Mouse (Mus musculus) hindbrain, embryonic 13.5 days (tissue): ENCODE results near the gene Acad10. TPM values are rescaled to one million over a fixed set of nuclear protein-coding genes. Genes with fewer than 3 reads are reported as not detected.
A peak's percentile ranks its signal among the peaks of the same experiment; 100 is the strongest.
"Not testable (repeated sequence)": the region's sequence is repeated elsewhere in the genome, so short reads cannot be mapped to it uniquely, and the experiment has no call there.

Experiments used
- ATAC-seq: fragments of 200-750 bp; cut with Nextera tagmentation; 2 replicates; pipeline ENCODE4 v1.8.0; 2017; ENCODE audit warnings: moderate TSS enrichment; ENCODE audit not compliant: low FRiP score
- H3K27ac ChIP-seq: fragments of 300-500 bp; sonication (generic); 2 replicates; pipeline ENCODE4 v1.5.1; 2015; ENCODE audit warnings: inconsistent platforms, mild to moderate bottlenecking, moderate library complexity
- H3K27me3 ChIP-seq: fragments of 300-500 bp; sonication (generic); 2 replicates; pipeline ENCODE4 v1.6.1; 2015; ENCODE audit warnings: mild to moderate bottlenecking, inconsistent platforms
- H3K36me3 ChIP-seq: fragments of 300-500 bp; sonication (generic); 2 replicates; pipeline ENCODE4 v1.6.1; 2015; ENCODE audit warnings: mild to moderate bottlenecking, inconsistent platforms
- H3K4me1 ChIP-seq: fragments of 300-500 bp; sonication (generic); replicated peaks from 2 replicates; pipeline ENCODE4 v1.6.1; 2015; ENCODE audit warnings: inconsistent platforms
- H3K4me2 ChIP-seq: fragments of 300-500 bp; sonication (generic); 2 replicates; pipeline ENCODE4 v1.6.1; 2015; ENCODE audit warnings: inconsistent platforms, mild to moderate bottlenecking, moderate library complexity
- H3K4me3 ChIP-seq: fragments of 300-500 bp; sonication (generic); 2 replicates; pipeline ENCODE4 v1.5.1; 2015; ENCODE audit warnings: mild to moderate bottlenecking, inconsistent platforms
- H3K9ac ChIP-seq: fragments of 300-500 bp; sonication (generic); 2 replicates; pipeline ENCODE4 v1.6.1; 2015; ENCODE audit warnings: mild to moderate bottlenecking, inconsistent platforms
- H3K9me3 ChIP-seq: fragments of 300-500 bp; sonication (generic); 2 replicates; pipeline ENCODE4 v1.6.1; 2016; ENCODE audit warnings: inconsistent platforms
- WGBS: fragments of 180-500 bp; shearing (Covaris S2); methylation state at CpG from one replicate; pipeline ENCODE4 v1.1.7; 2015; 5-methylcytosine and 5-hydroxymethylcytosine counted together
- polyA plus RNA-seq: library from polyadenylated mRNA; unstranded; fragments of >200 nt; fragmentation: Nextera tagmentation; extraction: Ambion mirVana; gene quantifications from 2 replicates; pipeline ENCODE4 v1.2.1, GENCODE M21; 2015

Gene Acad10
- polyA plus RNA-seq, 1 experiment from 2014 or later, result 1.9 TPM

DNA sequence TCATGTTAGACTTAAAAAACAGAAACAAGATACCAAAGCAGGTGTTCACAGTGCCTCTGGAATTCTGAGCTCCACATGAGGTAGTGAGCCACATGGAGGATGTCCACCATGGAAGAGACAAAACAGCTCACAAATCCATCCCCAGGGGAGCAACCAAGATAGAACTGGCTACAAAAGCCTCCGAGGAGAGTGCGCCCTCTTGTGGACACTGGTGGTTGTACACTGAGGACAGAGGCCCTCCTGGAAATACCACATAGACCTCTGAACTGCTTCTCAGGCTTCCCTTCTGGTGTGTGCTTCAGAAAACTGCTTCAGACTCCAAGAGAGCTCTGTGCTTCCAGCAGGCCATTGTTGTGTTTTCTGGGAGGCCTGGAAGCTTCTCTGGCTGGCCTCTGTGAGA lies 54.2 kb downstream of the Acad10 start:
- no peak for ATAC-seq
- no peak overlapping the region for H3K9ac ChIP-seq
- 2% methylated on average over 2 of the region's 2 CpGs for WGBS
- no peaks in the 10 kb centered on the region for H3K27me3 ChIP-seq
- no peak overlapping the region for H3K4me3 ChIP-seq
- H3K36me3 ChIP-seq, result no peaks in the 10 kb centered on the region
- no peak overlapping the region for H3K27ac ChIP-seq
- H3K4me1 ChIP-seq, result 0 out of 2 replicates have a peak, but pooled peaks cover 4% of the 10 kb centered on the region
- H3K9me3 ChIP-seq, result no peaks in the 10 kb centered on the region
- H3K4me2 ChIP-seq, result no peak overlapping the region

DNA sequence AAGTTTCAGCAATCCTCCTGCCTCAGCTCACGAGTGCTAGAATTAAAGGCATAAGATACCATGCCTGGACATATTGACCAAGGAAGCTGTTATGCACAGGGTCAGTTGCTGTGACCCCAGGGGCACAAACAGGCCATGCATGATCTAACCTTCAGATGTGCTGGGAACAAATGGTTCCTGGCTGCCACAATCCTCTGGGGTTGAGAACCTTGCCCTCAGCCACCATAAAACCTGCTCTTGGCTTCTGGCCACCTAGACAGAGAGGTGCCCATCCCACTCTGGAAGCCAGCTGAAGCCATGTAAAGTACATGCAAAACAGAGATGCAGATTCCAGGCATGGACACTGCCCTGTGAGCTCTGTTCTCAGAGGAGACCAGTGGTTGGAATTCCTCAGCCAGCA lies 56.5 kb downstream of the Acad10 start:
- not testable (repeated sequence) for H3K4me1 ChIP-seq, H3K4me2 ChIP-seq, H3K9me3 ChIP-seq, ATAC-seq, H3K4me3 ChIP-seq, H3K27me3 ChIP-seq, H3K36me3 ChIP-seq, H3K9ac ChIP-seq, H3K27ac ChIP-seq
- 84% methylated on average over 1 of the region's 1 CpGs for WGBS

- Histone ChIP-seq H3K36me3 (no peaks in the 10 kb centered on the region), H3K4me3 (no peak overlapping the region), H3K9me3 (no peaks in the 10 kb centered on the region), H3K27ac (no peak overlapping the region), H3K4me2 (no peak overlapping the region), H3K9ac (no peak overlapping the region), H3K27me3 (no peaks in the 10 kb centered on the region), H3K4me1 (0 out of 2 replicates have a peak, but pooled peaks cover 4% of the 10 kb centered on the region)
- ATAC-seq, result no peak
- 35% methylated on average over 9 of the region's 9 CpGs for WGBS
Measured at GRCm38 (mm10) chr5:121601547-121602299, 58.6 kb downstream of the Acad10 start.

- H3K36me3 ChIP-seq, result no peaks in the 10 kb centered on the region
- H3K9me3 ChIP-seq, result no peaks in the 10 kb centered on the region
- H3K4me1 ChIP-seq, result peaks cover 10% of the 10 kb centered on the region
- no peak overlapping the region for H3K4me3 ChIP-seq
- 65% methylated on average over 13 of the region's 13 CpGs for WGBS
- no peak for ATAC-seq
- H3K27ac ChIP-seq, result no peak overlapping the region
- H3K9ac ChIP-seq, result no peak overlapping the region
- no peaks in the 10 kb centered on the region for H3K27me3 ChIP-seq
- no peak overlapping the region for H3K4me2 ChIP-seq
Measured at GRCm38 (mm10) chr5:121598871-121599610, 61.3 kb downstream of the Acad10 start.

DNA sequence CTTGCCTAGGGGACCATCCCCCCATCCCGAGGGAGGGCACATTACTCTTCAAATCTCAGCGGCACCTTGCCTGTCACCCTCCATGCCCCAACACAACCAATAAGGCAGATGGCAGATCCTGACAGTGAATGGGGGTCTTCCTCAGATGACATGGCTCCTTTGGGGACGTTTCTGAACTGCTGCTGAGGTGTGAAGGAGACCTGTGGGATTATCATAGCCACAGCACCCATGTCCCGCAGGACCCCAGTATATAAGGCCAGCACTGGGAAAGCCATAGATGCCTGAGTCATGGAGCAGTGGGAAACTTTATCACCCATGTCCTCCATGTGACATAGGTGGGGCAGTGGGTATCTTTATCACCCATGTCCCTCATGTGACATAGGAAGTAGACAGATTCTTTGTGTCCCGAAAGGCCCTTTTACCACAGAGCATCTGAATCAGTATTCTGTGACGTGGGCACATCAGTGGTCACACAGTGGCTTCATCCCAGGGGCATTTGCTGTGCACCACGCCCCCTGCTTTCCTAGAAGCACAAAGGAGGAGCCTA lies 62.2 kb downstream of the Acad10 start:
- Histone ChIP-seq H3K36me3 (no peaks in the 10 kb centered on the region), H3K9me3 (no peaks in the 10 kb centered on the region), H3K4me3 (no peak overlapping the region), H3K4me2 (no peak overlapping the region), H3K4me1 (peaks cover 17% of the 10 kb centered on the region), H3K27ac (no peak overlapping the region), H3K27me3 (no peaks in the 10 kb centered on the region), H3K9ac (no peak overlapping the region)
- ATAC-seq, result no peak
- 80% methylated on average over 7 of the region's 7 CpGs for WGBS

GRCm38 (mm10) chr5:121597332-121597731 lies 63.0 kb downstream of the Acad10 start:
- no peak for ATAC-seq
- no peaks in the 10 kb centered on the region for H3K36me3 ChIP-seq
- 78% methylated on average over 4 of the region's 4 CpGs for WGBS
- H3K9ac ChIP-seq, result no peak overlapping the region
- 0 out of 2 replicates have a peak, but pooled peaks cover 7% of the 10 kb centered on the region for H3K27me3 ChIP-seq
- H3K27ac ChIP-seq, result no peak overlapping the region
- no peaks in the 10 kb centered on the region for H3K9me3 ChIP-seq
- no peak overlapping the region for H3K4me3 ChIP-seq
- no peak overlapping the region for H3K4me2 ChIP-seq
- H3K4me1 ChIP-seq, result peaks cover 25% of the 10 kb centered on the region

- 83% methylated on average over 6 of the region's 6 CpGs for WGBS
- no peaks in the 10 kb centered on the region for H3K9me3 ChIP-seq
- no peak overlapping the region for H3K4me3 ChIP-seq
- H3K4me1 ChIP-seq, result peaks cover 29% of the 10 kb centered on the region
- ATAC-seq, result no peak
- no peak overlapping the region for H3K9ac ChIP-seq
- H3K36me3 ChIP-seq, result no peaks in the 10 kb centered on the region
- H3K4me2 ChIP-seq, result no peak overlapping the region
- 0 out of 2 replicates have a peak, but pooled peaks cover 7% of the 10 kb centered on the region for H3K27me3 ChIP-seq
- H3K27ac ChIP-seq, result no peak overlapping the region
Measured at GRCm38 (mm10) chr5:121596226-121596625, 64.1 kb downstream of the Acad10 start.

DNA sequence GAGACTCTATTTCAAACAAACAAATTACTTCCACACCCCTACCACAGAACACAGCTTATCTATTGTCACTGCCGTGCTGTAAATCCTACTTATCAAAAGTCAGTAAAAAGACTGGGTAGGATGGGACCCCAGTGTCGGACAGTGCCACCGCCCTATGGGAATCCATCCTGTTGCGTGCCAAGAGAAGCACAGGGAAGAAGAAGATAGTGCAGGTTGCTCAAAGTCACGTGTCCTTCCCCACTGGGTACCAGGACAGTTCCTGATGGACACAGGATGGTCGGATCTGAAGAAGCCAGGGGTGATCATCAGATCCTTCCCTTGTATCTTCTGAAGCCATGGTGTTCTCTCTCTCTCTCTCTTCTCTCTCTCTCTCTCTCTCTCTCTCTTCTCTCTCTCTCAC lies 64.6 kb downstream of the Acad10 start:
- H3K4me3 ChIP-seq, result no peak overlapping the region
- H3K27ac ChIP-seq, result no peak overlapping the region
- ATAC-seq, result no peak
- H3K27me3 ChIP-seq, result 0 out of 2 replicates have a peak, but pooled peaks cover 7% of the 10 kb centered on the region
- no peak overlapping the region for H3K9ac ChIP-seq
- H3K36me3 ChIP-seq, result no peaks in the 10 kb centered on the region
- 81% methylated on average over 6 of the region's 6 CpGs for WGBS
- peaks cover 30% of the 10 kb centered on the region for H3K4me1 ChIP-seq
- H3K9me3 ChIP-seq, result no peaks in the 10 kb centered on the region
- no peak overlapping the region for H3K4me2 ChIP-seq

GRCm38 (mm10) chr5:121594714-121595313 lies 65.5 kb downstream of the Acad10 start:
- ATAC-seq, result no peak
- no peaks in the 10 kb centered on the region for H3K9me3 ChIP-seq
- H3K4me2 ChIP-seq, result peak overlapping the region; percentile 95
- H3K4me3 ChIP-seq, result peak overlapping the region; percentile 68; the same call in 1 of the 2 replicates
- 85% methylated on average over 6 of the region's 6 CpGs for WGBS
- peaks cover 30% of the 10 kb centered on the region for H3K4me1 ChIP-seq
- H3K9ac ChIP-seq, result no peak overlapping the region
- peak overlapping the region; percentile 79; the same call in 1 of the 2 replicates for H3K27ac ChIP-seq
- H3K27me3 ChIP-seq, result 0 out of 2 replicates have a peak, but pooled peaks cover 7% of the 10 kb centered on the region
- H3K36me3 ChIP-seq, result no peaks in the 10 kb centered on the region

- H3K4me2 ChIP-seq, result peak within 1 kb of the TSS; percentile 95
- peak within 1 kb of the TSS; percentile 84 for H3K9ac ChIP-seq
- WGBS, result 3% methylated on average over 47 of the region's 47 CpGs
- ATAC-seq, result peak; percentile 83
- peak within 1 kb of the TSS; percentile 68 for H3K4me3 ChIP-seq
- peaks cover 30% of the 10 kb centered on the region for H3K4me1 ChIP-seq
- peak within 1 kb of the TSS; percentile 79 for H3K27ac ChIP-seq
- no peaks in the 10 kb centered on the region for H3K36me3 ChIP-seq
- H3K27me3 ChIP-seq, result 0 out of 2 replicates have a peak, but pooled peaks cover 7% of the 10 kb centered on the region
- no peaks in the 10 kb centered on the region for H3K9me3 ChIP-seq
Measured at GRCm38 (mm10) chr5:121593451-121594401, 66.6 kb downstream of the Acad10 start, which contains the start of gene Aldh2. Aldh2 (minus strand) TSS chr5:121593824.

DNA sequence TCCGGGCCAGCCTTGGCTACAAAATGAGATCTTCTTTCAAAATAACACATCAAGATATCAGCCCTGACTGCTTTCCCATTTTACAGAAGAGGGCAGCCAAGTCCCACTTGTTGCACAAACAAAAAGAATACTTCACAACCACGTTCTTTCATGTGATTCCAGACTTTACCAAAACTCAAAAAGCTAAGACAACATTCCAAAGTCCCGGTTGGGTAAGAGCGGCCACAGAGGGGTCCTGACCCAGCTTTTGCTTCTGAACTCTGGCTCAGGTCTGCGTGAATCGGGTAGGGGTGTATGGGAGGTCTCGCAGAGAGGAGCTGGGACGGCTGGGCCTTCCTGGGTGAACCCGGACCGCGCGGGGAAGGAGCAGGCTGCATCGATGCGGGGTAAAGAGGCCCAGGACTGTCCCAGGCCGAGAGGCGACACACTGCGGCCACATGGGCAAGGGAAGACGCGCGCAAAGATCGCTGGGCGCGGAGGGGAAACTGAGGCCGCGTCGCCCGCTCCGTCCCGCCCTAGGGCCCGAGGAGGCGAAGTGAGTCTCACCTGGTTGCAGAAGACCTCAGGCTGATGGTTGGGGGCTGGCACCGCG lies 67.4 kb downstream of the Acad10 start:
- Histone ChIP-seq H3K9ac (peak overlapping the region; percentile 84), H3K27ac (peak overlapping the region; percentile 79; the same call in 1 of the 2 replicates), H3K27me3 (0 out of 2 replicates have a peak, but pooled peaks cover 7% of the 10 kb centered on the region), H3K4me3 (peak overlapping the region; percentile 68), H3K4me2 (peak overlapping the region; percentile 95), H3K4me1 (peaks cover 30% of the 10 kb centered on the region), H3K36me3 (no peaks in the 10 kb centered on the region), H3K9me3 (no peaks in the 10 kb centered on the region)
- 5% methylated on average over 32 of the region's 33 CpGs for WGBS
- ATAC-seq, result peak; percentile 50
